Mouse (Mus musculus) cerebellum, adult 11 months (tissue): ENCODE results near the gene Klhl26.

ENCODE experiments used
- DNase-seq: peaks from one replicate; pipeline ENCODE4 v3.0.0; 2022

The Klhl26 gene

DNA sequence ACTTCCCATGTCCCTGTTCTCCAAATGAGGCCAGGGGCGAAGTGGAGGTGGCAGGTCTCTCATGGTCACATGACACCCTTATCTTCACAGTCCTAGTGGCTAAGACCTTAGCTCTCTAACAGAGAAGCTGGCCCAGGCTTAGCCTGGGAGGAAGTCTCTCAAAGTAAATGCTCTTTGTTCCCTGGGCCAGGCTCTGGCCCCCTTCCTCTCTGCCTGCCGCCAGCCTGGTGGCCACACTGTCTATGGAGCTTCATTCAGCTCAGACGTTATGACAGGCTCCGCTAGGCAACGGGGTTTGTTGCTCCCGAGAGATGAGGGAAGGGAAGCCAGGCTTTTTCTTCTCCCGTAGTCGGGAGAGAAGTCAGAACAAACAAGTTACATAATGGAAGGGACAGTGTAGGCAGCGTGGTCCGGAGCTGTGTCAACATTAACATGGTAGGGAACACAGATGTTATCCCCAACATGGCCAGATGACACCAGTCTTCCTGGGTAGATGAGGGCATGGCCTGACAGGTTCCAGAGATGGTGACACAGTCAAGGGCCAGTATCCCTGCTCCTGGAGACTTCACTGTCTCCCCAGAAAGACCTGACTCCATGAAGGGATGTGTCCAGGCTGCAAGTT, 7.4 kb downstream of the Klhl26 start:
- DNase-seq, result no peak

DNA sequence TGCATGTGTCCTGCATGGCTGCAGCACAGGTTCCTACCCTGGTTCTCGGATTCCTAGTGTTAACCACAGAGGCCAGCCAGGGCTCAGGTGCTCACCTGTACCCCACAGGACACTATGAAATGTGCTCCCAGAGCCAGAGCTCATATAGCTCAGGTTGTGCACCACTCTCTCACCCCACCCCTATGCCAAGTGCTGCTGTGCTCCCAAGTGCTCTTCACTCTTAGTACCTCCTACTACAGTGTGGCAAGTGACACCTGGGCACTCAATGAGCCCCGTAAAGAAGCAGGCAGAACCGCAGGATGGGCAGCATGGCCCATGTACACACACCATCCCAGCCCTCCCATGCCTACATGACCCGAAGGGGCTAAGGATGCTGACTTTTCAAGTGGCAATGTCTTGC, 8.0 kb downstream of the Klhl26 start:
- no peak for DNase-seq

DNA sequence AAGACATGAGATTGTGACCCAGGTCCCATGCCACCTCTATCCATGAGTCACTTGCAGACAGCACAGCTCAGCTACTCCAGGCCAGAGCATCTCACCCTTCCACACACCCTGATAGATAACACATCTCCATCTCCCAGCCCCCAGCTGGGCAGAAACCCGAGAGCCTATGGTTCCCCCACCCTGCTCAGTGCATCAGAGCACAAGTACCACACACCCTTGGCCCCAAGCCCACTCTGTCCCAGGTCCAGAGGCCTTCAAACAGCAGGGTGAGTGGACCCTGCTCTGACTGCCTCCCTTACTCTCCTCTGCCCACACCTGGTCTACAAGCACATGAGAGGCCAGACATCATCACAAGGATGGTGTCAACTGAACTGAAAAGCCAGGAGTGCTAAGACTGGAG, 8.9 kb downstream of the Klhl26 start:
- DNase-seq, result no peak

DNA sequence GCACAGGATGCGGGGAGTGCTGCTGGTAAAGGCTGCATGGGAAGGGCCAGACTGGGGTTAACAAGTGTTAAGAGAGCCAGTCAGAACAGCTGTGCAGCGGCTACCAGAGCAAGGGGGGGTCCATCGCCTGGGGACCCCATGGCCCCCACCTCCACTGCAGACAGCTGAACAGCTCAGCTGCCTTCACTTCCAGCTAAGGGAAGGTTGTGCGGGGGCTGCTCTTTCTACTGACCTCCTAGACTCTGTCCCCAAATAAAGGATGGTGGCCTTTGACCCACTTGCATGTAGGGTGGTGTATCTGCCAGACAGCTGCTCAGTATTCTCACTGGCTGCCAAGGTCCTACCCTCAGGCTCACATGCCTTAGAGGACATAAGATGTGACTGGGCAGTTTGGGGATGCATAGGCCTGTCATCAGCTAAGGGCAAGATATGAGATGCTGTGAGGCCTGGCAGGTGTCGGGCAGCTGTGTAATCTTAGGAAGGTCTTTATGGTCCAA, 9.5 kb downstream of the Klhl26 start:
- no peak for DNase-seq

DNA sequence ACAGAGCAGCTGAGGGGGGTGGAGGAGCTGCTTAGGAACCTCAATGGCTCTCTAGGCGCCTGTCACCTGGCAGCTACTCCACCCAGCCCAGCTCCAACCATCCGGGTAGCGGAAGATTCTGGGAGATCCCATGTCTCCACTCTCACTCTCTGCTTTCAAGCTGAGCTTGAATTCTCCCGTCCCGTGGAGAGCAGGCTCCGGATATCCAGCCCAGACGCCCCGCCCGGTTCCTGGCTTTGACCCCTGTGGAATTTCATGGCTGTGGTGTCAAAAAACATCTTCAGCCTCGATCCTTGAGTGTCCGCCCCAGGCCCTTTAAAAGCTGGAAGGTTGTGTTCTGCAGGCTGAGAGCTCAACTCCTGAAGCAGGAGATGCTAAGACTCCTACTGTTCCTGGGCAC, 10.0 kb downstream of the Klhl26 start:
- DNase-seq, result no peak

DNA sequence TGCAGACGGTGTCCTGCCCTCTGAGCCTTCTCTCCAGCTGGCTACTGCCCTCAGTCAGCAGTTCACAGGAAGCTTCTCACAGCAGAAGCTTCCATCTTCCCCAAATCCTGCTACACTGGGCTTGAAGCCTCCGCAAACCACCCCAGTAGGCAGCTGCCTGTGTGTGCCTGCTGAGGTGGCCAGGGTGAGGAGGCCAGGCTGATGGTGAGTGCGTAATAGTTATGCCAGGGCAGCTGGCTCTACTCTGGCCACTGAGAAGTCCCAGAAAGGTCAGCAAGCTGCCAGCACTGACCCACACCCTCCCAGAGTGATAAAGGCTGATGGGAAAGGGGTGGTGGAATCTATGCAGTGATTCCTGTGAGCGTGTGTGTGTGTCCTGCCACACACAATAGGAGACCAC, 10.5 kb downstream of the Klhl26 start:
- DNase-seq, result no peak

DNA sequence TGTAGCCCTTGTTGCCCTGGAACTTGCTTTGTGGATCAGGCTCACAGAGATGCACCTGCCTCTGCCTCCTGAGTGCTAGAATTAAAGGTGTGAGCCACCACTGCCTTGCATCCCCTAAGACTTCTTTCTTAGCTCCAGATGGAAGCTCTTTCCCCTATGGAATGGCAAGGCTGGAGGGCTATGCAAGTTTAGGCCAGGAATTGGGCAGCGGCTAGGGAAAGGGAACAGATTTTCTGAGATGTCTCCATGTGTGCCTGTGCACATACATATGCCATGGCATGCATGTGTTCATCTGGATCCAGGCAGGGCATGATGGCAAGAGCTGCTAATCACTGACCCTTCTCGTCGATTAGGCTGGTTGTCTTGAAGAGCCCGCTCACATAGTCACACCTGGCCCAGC, 11.1 kb downstream of the Klhl26 start:
- DNase-seq, result no peak

DNA sequence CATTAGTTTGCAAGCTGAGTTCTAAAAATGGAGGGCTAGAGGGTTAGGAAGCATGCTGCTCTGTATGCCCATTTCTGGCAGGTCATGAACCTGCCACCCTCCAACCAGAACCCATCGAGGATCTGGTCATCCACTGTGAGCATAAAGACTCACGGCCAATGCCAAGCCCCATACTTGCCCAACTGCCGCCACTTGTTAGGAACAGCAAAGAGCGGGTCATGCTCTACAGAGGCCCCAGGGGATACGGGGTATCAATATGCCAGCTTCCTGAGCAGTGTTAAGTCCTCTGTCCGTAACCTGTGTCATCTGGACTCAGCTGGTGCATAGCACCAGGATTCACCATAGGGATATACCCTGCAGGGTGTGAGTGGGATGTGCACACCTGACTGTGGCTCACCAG, 12.6 kb downstream of the Klhl26 start:
- DNase-seq, result no peak

DNA sequence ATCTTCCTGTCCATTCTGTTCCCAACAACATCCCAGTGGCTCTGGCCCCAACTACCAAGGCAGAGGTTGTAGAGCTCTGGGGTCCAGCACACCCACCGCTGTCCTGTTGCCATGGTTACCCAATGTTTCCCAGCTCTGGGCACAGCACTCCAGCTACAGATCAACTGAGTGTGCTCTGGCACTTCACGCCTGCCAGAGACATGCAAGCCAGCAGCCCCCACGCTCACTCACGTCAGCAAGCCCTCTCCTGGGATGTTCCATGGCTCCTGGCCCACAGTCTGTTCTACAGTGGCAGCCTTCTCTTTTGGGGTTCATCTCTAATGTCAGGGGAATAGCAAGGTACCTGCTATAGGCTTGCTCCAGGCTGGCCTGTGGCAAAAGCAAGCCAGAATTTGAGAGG, 13.5 kb downstream of the Klhl26 start:
- no peak for DNase-seq

DNA sequence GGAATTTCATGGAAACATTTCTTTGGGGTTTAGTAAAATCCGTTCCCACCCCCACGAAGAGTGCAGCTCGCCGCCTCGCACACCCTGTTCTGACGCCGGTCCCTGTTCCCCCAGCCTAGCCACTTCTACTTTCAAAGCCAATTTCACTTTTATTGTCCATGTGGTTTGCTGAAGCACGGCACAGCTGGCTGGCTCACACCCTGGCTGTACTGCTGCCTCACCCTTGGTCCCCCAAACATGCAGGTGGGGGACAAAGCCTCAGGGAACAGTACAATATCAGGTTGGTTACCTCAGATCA, 14.3 kb downstream of the Klhl26 start:
- no peak for DNase-seq

DNA sequence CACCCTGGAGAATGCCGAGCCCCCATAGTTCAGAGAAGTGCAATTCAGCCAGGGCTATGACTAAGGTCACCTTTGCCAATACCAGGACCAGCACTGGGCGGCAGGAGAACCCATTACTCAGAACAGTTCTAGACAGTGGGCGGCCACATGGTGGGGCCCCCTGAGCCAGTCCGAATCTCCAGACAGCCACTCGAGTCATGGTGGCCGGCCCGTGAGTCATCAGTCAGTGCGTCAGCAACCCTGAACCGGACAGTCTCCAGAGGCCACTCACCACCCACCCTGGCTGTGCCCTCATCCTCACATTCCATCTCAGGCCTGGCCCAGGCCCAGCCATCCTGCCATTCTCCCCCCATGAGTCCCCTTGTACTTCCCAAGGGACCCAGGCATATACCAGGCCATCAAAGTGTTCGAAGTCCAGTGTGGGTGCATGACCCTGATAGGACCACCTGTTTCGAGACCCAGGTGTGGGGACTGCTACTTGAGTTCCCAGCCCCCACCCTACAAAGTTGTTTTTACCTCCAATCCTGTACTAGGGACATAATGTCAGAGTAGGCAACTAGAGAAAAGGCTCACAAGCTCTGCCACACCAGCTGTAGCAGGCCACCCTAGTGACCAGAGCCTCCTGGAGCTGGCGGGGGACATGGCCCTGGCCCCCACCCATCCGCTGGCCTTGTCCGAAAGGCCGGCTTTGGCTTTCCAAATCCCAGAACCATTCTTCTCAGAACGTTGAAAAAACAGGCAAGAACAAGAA, 14.8 kb downstream of the Klhl26 start:
- DNase-seq, result no peak

DNA sequence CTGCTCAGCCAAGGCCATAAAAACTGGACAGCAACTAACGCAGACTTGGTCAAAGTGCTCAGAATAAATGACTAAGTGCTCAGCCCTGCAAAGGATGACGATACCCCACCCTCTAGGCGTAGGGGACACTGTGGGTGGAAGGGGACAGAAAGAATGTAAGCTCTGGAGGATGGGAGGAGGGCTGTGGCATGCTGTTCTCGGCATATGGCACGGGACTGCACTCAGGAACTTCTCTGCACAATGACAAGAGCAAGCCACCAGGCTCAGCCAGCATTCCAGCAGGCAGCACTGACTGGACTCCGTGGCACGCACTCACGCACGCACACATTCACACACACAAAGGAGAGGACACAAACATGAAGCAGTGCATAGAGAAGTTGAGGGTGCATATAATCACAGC, 16.2 kb downstream of the Klhl26 start:
- DNase-seq, result no peak

DNA sequence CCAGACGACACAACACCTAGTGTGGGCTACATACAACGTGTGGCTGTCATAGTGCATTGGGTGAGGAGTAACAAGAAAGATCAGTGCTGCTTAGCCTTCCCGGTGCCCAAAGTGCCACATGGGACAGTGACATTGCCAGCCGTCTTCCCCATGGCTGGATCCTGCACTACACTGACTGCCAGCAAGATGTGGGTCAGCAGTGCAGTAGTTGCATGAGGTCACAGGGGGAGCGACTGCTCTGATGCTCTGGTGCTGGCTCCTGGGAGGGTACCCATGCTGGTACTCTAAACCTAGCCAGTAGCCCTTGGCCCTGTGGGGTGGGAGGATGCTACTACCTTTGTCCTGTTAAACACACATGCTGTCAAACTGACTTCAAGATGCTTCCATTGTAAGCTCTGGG, 16.6 kb downstream of the Klhl26 start:
- no peak for DNase-seq

DNA sequence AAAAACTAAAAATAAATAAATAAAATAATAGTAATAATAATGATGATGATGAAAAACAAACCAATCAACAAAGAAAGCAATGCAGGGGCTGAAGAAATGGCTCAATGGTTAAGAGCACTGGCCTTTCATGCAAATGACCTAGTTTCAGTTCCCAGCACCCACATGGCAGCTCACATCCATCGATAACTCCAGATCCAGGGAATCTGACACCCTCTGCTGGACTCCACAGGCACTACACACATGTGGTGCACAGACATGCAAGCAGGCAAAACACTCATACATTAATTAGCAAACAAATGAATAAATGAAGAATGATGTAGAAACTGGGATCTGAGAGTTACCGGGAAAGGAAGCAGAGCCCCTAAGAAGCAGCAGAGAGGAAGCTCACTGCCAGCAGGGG, 17.1 kb downstream of the Klhl26 start:
- no peak for DNase-seq

DNA sequence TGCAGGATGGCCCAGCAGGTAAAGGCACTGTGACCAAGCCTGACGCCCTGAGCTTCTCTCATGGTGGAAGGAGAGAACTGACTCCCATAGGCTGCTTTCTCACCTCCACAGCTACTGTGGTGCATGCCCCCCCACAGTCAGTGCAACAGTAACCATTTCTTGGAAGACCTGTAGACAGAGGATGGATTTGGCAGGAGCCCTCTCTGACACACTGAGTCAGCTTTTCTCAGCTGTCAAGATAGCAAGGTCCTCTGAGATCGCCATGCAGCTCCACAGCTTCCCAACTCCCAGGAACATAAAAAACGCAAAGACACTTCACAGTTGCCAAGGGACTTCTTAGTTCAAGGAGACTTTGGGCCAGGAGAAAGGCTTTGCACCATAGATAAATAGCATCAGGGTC, 18.3 kb downstream of the Klhl26 start:
- DNase-seq, result no peak

DNA sequence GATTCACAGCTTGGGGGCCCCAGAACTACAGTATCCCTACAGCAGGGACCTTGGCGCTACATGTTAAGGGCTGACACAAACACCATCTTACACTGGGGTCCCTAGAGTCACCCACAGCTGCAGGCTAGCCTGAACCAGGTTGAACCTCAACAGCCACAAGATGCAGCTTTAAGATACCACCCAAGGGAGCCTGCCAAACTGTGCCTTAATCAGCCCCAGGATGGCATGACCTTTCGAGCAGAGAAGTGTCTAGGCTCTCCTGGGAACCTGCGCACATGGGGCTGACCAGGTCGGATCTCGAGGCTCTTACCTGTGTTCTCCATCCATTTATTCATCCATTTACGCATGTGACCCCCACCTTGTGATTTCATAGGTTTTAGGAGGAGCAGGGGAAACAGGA, 18.9 kb downstream of the Klhl26 start:
- no peak for DNase-seq

DNA sequence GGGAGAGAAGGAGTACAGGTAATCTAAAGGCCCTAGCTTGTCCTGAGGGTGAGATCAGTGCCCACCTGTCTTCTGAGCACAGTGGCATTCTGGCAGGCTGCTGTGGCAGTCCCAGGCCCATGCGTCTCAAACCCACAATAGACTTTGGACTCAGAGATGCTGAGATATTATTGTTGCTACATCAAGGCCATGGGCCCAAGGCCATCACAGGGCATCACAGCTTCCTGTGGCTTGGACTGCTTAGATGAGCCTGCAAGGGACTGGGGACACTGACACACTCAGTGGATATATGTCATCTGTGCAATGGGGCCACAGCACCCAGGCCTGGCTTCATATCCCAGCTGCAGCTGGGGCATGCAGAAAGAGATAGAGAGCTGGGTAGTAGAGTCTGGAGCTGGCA, 19.8 kb downstream of the Klhl26 start:
- DNase-seq, result no peak

DNA sequence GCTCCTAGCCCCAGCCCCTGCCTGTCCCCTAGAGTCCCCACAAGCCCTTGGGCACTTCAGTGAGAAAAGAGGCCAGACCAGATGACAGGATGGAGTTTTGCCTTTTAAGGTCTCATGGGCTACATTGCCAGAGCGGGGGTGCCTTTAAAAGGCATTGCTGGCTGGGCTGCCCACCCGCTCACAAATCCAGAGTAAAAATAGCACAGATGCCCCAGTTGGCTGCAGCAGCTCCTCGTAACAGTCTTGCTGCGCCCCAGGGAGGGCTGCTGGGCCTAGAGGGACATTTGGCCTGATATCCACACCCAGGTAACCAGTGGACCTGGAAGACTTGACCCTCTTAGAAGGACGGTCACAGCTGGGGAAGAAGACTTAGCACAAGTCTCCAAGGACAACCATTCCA, 22.9 kb downstream of the Klhl26 start:
- no peak for DNase-seq

DNA sequence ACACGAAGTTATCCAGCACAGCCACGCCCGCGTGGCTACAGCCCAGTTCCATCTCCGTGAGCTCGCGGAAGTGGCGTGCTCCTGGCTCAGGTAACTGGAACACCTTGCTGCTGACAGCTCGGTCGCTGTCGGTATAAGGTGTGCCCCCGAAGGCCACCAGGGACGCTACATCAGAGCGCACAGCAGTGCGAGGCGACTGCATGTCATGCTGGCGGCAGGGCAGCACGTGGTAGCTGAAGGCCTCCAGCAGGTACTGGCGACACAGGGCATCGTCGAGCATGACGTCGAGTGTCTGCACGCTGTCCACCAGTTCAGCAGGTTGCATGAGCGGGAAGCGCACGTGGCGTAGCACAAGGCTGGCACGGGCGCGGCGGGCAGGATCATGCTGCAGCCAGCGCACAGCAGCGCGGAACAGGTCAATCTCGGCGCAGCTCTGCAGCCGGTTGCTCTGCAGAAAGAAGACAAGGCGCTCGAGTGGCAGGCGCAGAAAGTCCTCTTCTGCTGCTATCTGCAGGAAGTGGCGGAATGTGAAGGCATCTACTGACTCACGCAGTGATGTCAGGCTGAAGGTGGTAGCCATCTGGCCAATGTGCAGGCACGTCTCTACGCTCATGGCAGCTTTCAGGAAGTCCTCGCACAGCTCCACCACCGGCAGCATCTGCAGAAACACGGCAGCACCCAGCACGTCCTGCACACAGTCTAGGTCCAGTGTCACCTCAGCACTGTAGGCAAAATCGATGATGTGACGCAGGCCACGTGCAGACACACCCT, 24.4 kb downstream of the Klhl26 start:
- DNase-seq, result no peak

DNA sequence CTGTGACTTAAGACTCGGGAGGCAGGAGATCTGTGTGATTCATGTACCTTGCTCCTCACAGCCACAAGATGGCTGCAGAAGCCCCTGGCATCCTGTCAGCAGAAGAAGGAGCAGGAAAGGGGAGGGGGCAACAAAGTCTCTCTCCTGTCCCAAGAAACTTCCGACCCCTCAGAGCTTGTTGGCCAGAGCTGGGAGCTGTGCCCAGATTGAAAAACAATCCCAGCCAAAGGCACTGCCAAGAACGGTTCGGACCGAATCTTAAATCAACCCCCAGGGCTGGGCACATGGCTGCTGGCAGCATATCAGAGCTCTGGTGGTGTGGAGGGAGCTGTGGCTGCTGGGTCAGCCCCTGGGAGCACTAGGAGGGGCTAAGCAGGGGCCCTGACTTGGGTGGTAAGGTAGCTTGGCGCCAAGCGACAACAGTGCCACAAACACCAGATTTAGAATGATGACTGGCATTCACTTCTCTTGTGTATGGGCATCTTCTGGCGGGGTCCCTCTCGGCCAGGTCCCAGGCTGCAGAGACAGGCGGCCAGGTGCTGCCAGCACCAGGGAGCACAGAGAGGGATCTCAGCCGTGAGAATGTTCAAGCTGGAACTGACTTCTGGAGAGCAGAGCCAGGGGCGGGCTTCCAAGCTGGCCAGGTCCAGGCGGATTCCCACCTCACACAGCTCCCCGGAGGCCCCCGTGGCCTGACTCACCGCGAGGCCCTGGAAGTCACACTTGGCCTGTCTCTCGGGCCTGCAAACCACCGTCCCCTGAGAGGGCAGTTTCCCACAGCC, 28.9 kb downstream of the Klhl26 start:
- DNase-seq, result no peak

DNA sequence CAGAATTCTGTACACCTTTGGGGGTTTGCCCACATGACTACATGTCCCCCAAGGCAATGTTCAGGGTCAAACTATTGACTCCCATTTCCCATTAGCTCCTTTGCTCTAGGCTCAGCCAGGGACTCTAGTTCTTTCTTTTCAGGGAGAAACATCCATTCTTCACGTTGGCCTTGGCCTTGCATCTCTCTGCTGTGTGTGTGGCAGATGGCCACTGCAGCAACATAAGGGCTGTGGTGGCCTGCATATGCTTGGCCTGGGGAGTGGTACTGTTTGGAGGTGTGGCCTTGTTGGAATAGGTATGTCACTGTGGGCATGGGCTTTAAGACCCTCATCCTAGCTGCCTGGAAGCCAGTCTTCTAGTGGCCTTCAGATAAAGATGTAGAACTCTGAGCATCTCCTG, 30.8 kb downstream of the Klhl26 start:
- no peak for DNase-seq

DNA sequence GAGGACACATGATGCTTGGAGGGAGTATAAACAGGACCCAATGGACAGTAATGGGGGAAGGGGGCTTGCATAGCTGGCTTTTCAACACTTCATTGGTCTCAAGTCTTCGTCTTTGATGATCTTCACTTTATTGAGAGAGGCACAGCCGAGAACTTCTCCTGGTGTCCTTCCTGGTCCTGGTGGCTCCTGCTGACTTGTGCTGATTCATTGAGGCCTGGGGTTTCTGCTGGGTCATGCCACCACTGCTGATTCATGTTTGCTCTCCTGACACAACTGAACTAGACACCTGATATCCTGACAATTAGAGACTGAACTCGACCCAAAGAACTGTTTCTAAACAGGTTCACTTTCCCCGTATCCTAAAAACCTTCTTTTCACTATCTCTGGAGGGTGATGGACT, 33.4 kb downstream of the Klhl26 start:
- no peak for DNase-seq

DNA sequence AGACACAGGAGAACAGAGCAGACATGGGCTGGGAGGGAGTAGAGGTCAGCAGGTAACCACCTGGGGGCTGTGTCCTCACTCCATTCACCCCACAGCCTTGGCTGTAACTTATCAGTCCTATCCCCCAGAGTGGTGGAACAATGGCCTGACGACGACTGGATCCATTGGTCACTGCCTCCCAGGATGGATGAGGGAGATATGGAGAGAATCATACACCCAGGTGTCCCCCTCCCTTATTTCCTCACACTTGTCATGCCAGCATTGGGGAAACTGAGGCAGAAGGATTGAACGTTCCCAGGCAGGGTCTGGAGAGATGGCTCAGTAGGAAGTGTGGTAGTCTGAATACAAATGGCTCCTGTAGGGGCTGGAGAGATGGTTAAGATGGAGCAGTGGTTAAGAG, 35.2 kb downstream of the Klhl26 start:
- DNase-seq, result no peak

DNA sequence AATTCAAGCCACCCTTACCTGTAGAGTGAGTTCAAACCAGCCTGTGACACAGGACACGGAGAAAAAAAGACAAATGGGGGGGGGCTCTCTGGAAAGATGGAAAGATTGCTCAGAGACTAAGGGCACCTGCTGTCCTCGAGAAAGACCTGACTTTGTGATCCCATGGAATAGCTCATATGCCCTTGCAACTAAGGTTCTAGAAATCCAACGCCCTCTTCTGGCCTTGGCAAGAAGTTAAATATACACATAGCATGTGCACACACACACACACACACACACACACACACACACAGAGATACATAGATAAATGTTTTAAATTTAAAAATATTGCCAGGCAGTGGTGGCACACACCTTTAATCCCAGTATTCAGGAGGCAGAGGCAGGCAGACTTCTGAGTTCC, 36.5 kb downstream of the Klhl26 start:
- no peak for DNase-seq
